ENCODE assay signal across 11 mouse cellular contexts in genomic region chr9:103504646-103505045, GRCm38 (mm10). TPM values are rescaled to one million over a fixed set of nuclear protein-coding genes. Genes with fewer than 3 reads are reported as not detected.
DNase-seq lines count a peak whose midpoint lies in the region; ATAC-seq and TF ChIP-seq lines count a peak whose summit lies in the region.
"Had no signal": no experiment of that assay in that cellular context is flagged by ENCODE, and none has a peak within 500 bp of the region (broad histone marks: within the 10 kb centered on the region; RNA-seq: fewer than 3 reads in every experiment).

No protein-coding gene starts in this region.

- H3K9ac ChIP-seq in hindbrain, embryonic 15.5 days, result no peak overlapping the region
- H3K9ac ChIP-seq in neural tube, embryonic 12.5 days, result no peak overlapping the region
- H3K9ac ChIP-seq: kidney, embryonic 15.5 days had no signal

- no peaks in the 10 kb centered on the region for H3K36me3 ChIP-seq in hindbrain, embryonic 15.5 days
- 0 out of 2 replicates have a peak, but pooled peaks cover under 1% of the 10 kb centered on the region for H3K36me3 ChIP-seq in neural tube, embryonic 12.5 days
- H3K36me3 ChIP-seq: kidney, embryonic 15.5 days had no signal

- ATAC-seq in hindbrain, embryonic 15.5 days (ENCODE audit: low FRiP score, low read depth), result peak; percentile 76
- ATAC-seq in neural tube, embryonic 12.5 days (ENCODE audit: low FRiP score, low read depth), result peak; percentile 84

- peaks cover 48% of the 10 kb centered on the region for H3K4me1 ChIP-seq in hindbrain, embryonic 15.5 days (replicated peaks)
- peaks cover 66% of the 10 kb centered on the region for H3K4me1 ChIP-seq in neural tube, embryonic 12.5 days

- intact Hi-C loops in left cerebral cortex, postnatal 14 days (cut with DNase I), result loop anchor here (5.0 kb wide), 1 partner anchor 53 kb away; no protein-coding TSS in a partner anchor
- intact Hi-C loops in left cerebral cortex, postnatal 4 days (cut with DNase I), result no loop called here
- intact Hi-C loops in left cerebral cortex, postnatal 36 days (cut with DNase I), result loop anchor here (5.0 kb wide), 1 partner anchor 43 kb away; no protein-coding TSS in a partner anchor

- no peak for TF ChIP-seq CTCF in brain, embryonic 14.5 days (IDR thresholded peaks at IDR 0.05; ENCODE audit: borderline replicate concordance, extremely low read depth, insufficient read depth, insufficient read length)

- H3K4me3 ChIP-seq in hindbrain, embryonic 15.5 days, result no peak overlapping the region
- no peak overlapping the region for H3K4me3 ChIP-seq in neural tube, embryonic 12.5 days
- H3K4me3 ChIP-seq: heart, embryonic 10.5 days; kidney, embryonic 15.5 days had no signal

- no peaks in the 10 kb centered on the region for H3K27me3 ChIP-seq in hindbrain, embryonic 15.5 days
- H3K27me3 ChIP-seq in neural tube, embryonic 12.5 days (replicated peaks), result peaks cover 6% of the 10 kb centered on the region; the same call in 1 of the 2 replicates
- H3K27me3 ChIP-seq: kidney, embryonic 15.5 days had no signal

- H3K4me2 ChIP-seq in hindbrain, embryonic 15.5 days, result no peak overlapping the region
- H3K4me2 ChIP-seq in neural tube, embryonic 12.5 days (replicated peaks), result peak overlapping the region; percentile 14; the same call in 1 of the 2 replicates
- H3K4me2 ChIP-seq: kidney, embryonic 15.5 days had no signal

- peak; percentile 37 to 65 for DNase-seq in left cerebral cortex, postnatal 14 days (ENCODE audit: low spot score in 2 of 2)
- DNase-seq in left cerebral cortex, postnatal 4 days, result no peak
- DNase-seq in brain, embryonic 14.5 days (ENCODE audit: low read depth), result peak; percentile 98
- DNase-seq in cerebellum, adult 8-10 months, result no peak
- DNase-seq in left cerebral cortex, adult 18-20 months (ENCODE audit: low spot score in 2 of 2), result no peak
- no peak for DNase-seq in left cerebral cortex, postnatal 36 days (ENCODE audit: low spot score in 2 of 2)
- DNase-seq: thymus, postnatal 25 days had no signal

- H3K27ac ChIP-seq in hindbrain, embryonic 15.5 days (replicated peaks), result 0 out of 2 replicates have a peak overlapping the region, but pooled peaks have one; percentile 22
- H3K27ac ChIP-seq in neural tube, embryonic 12.5 days, result 0 out of 2 replicates have a peak overlapping the region, but pooled peaks have one; percentile 29
- H3K27ac ChIP-seq: heart, embryonic 10.5 days; kidney, embryonic 15.5 days had no signal

- no peaks in the 10 kb centered on the region for H3K9me3 ChIP-seq in hindbrain, embryonic 15.5 days
- no peaks in the 10 kb centered on the region for H3K9me3 ChIP-seq in neural tube, embryonic 12.5 days
- H3K9me3 ChIP-seq: heart, embryonic 10.5 days; kidney, embryonic 15.5 days had no signal

- WGBS in hindbrain, embryonic 15.5 days, result 19% methylated on average over 1 of the region's 1 CpGs
- 28% methylated on average over 1 of the region's 1 CpGs for whole genome bisulfite sequencing in neural tube, embryonic 12.5 days

- TF ChIP-seq POLR2A in brain, embryonic 14.5 days (IDR thresholded peaks at IDR 0.05; ENCODE audit: borderline replicate concordance, extremely low read depth, insufficient read depth, insufficient read length, poor library complexity, severe bottlenecking), result no peak

RNA-seq across cellular contexts. Expression of gene Bfsp2, which starts 24.4 kb away (rescaled TPM):
- 1 to 10 TPM; 2.6 to 6.9 TPM for total RNA-seq in left cerebral cortex, postnatal 14 days (2021)
- 1 to 10 TPM in 1 of 2 experiments, under 1 TPM in 1; 0.77 to 1.5 TPM for total RNA-seq in left cerebral cortex, postnatal 4 days (2021)
- 1.8 and 2.1 TPM in 2 replicates for polyA plus RNA-seq in brain, embryonic 14.5 days (2012; rRNA removed)
- 4.4 and 6.2 TPM in 2 replicates for polyA plus RNA-seq in hindbrain, embryonic 15.5 days (2015; fragmentation: Nextera tagmentation; extraction: Ambion mirVana)
- polyA plus RNA-seq in neural tube, embryonic 12.5 days (2016; fragmentation: Nextera tagmentation; extraction: Ambion mirVana), result 0.62 and 0.83 TPM in 2 replicates
- total RNA-seq in left cerebral cortex, adult 18-20 months (2021), result 1 to 10 TPM; 2.9 to 3.8 TPM
- 1 to 10 TPM; 3.5 to 4.3 TPM for total RNA-seq in left cerebral cortex, postnatal 36 days (2021)

Comparison
In these comparisons a context has a peak if more than half of its experiments do, and no peak if none do; other contexts are left out.
1. DNase-seq: peak in left cerebral cortex, postnatal 14 days (2 of 2) and brain, embryonic 14.5 days (single experiment); none in left cerebral cortex, postnatal 4 days (single experiment), cerebellum, adult 8-10 months (single experiment), left cerebral cortex, adult 18-20 months (0 of 2) and left cerebral cortex, postnatal 36 days (0 of 2).